Mouse (Mus musculus) lung, postnatal 0 days (tissue): ENCODE results near the gene Dennd1a. TPM values are rescaled to one million over a fixed set of nuclear protein-coding genes. Genes with fewer than 3 reads are reported as not detected.

Experiments
- ATAC-seq: fragments of 200-750 bp; cut with Nextera tagmentation; 2 replicates; pipeline ENCODE4 v1.8.0; 2017; ENCODE audit warnings: moderate library complexity
- DNase-seq: peaks from one replicate; pipeline ENCODE4 v3.0.0-alpha.2; 2016; ENCODE audit warnings: low spot score
- H3K27ac ChIP-seq: fragments of 300-500 bp; sonication (generic); 2 replicates; pipeline ENCODE4 v1.5.1; 2014; ENCODE audit warnings: antibody characterized with exemption, mild to moderate bottlenecking, low read length, mixed read lengths
- H3K27me3 ChIP-seq: fragments of 300-500 bp; sonication (generic); replicated peaks from 2 replicates; pipeline ENCODE4 v1.6.1; 2014; ENCODE audit warnings: low read length, mixed read lengths; ENCODE audit not compliant: insufficient read depth
- H3K36me3 ChIP-seq: fragments of 300-500 bp; sonication (generic); 2 replicates; pipeline ENCODE4 v1.6.1; 2014; ENCODE audit warnings: low read length, mixed read lengths; ENCODE audit not compliant: insufficient read depth
- H3K4me1 ChIP-seq: fragments of 300-500 bp; sonication (generic); 2 replicates; pipeline ENCODE4 v1.6.1; 2014; ENCODE audit warnings: antibody characterized with exemption, low read depth, low read length, mixed read lengths; ENCODE audit not compliant: insufficient read depth
- H3K4me2 ChIP-seq: fragments of 300-500 bp; sonication (generic); replicated peaks from 2 replicates; pipeline ENCODE4 v1.6.1; 2014; ENCODE audit warnings: low read depth, mild to moderate bottlenecking, low read length, moderate library complexity, mixed read lengths
- H3K4me3 ChIP-seq: fragments of 300-500 bp; sonication (generic); 2 replicates; pipeline ENCODE4 v1.5.1; 2014; ENCODE audit warnings: low read depth, low read length
- H3K9ac ChIP-seq: fragments of 300-500 bp; sonication (generic); replicated peaks from 2 replicates; pipeline ENCODE4 v1.6.1; 2014; ENCODE audit warnings: low read depth, mild to moderate bottlenecking
- H3K9me3 ChIP-seq: fragments of 300-500 bp; sonication (generic); 2 replicates; pipeline ENCODE4 v1.6.1; 2016; ENCODE audit warnings: low read length, mixed read lengths
- CTCF ChIP-seq: IDR thresholded peaks from 2 replicates; pipeline ENCODE4 v1.5.1; 2016; ENCODE audit warnings: antibody characterized with exemption, mild to moderate bottlenecking
- EP300 ChIP-seq: IDR thresholded peaks from 2 replicates; pipeline ENCODE4 v1.6.1; 2016; ENCODE audit warnings: antibody characterized with exemption, mild to moderate bottlenecking, control low read depth
- WGBS: fragments of 180-500 bp; shearing (Covaris S2); extraction: QIAGEN DNeasy Blood & Tissue Kit; methylation state at CpG from one replicate; pipeline ENCODE4 v1.1.7; 2014; 5-methylcytosine and 5-hydroxymethylcytosine counted together
- polyA plus RNA-seq: library from polyadenylated mRNA; unstranded; fragments of >200 nt; fragmentation: Nextera tagmentation; extraction: Ambion mirVana; gene quantifications from 2 replicates; pipeline ENCODE4 v1.2.1, GENCODE M21; 2015

Dennd1a gene
- polyA plus RNA-seq, 1 experiment from 2014 or later: 4.4 TPM

DNA sequence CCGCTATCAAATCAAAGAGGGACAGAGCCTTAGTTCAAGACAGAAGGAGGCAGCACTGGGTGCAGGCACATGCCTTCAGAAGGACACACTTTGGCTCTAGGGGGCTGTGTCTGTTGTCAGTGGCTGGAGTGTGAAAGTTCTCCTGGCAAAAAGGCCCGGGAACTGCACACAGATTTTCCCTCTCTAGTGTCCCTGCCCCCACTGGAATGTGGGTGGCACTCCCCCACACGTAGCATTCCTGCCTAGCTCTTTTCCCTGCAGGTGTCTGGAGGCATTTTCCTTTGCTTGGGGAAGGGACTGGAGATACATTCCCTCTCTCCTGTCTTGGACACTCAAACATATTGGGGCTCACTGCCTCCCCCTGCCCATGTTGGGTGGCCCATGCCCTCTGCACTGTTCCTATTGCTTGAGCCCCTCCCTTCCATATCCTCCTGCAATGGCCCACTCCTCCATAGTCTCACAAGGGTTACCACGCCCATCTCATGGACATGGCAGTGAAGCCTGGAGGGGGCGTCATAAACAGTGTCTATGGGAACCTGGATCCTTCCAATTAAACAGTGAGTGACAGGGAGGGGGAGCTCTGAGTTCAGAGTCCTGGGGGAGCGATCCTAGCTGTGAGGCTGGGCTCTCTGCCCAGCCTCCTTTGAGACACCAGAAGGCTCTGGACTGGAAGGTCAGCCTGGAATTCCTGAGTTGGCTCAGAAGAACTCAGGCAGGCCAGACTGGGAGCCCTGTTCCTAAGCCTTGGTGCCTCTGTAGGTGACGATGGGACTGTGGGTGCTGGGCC is 498.8 kb downstream of the Dennd1a start:
- TF ChIP-seq EP300: no peak
- no peak; the same call in 1 of the 2 replicates for TF ChIP-seq CTCF
- H3K27ac ChIP-seq: no peak overlapping the region

GRCm38 (mm10) chr2:37786461-37786860 is 500.7 kb downstream of the Dennd1a start:
- H3K4me3 ChIP-seq: 0 out of 2 replicates have a peak overlapping the region, but pooled peaks have one; percentile 3
- H3K27ac ChIP-seq: no peak overlapping the region
- no peaks in the 10 kb centered on the region for H3K36me3 ChIP-seq
- ATAC-seq: no peak
- 12% methylated on average over 45 of the region's 52 CpGs for WGBS
- H3K4me2 ChIP-seq: peak overlapping the region; percentile 48
- H3K9ac ChIP-seq: no peak overlapping the region
- 0 out of 2 replicates have a peak, but pooled peaks cover 5% of the 10 kb centered on the region for H3K27me3 ChIP-seq
- H3K4me1 ChIP-seq: no peaks in the 10 kb centered on the region
- DNase-seq: no peak
- TF ChIP-seq CTCF (no peak), EP300 (no peak)
- no peaks in the 10 kb centered on the region for H3K9me3 ChIP-seq

More for the DNA sequence above, 498.8 kb downstream of the Dennd1a start:
- no peak overlapping the region for H3K4me2 ChIP-seq
- no peaks in the 10 kb centered on the region for H3K4me1 ChIP-seq
- H3K4me3 ChIP-seq: no peak overlapping the region
- H3K9me3 ChIP-seq: no peaks in the 10 kb centered on the region
- 0 out of 2 replicates have a peak, but pooled peaks cover 6% of the 10 kb centered on the region for H3K27me3 ChIP-seq
- peak; percentile 65 for ATAC-seq
- no peak overlapping the region for H3K9ac ChIP-seq
- peak; percentile 62 for DNase-seq
- WGBS: 44% methylated on average over 7 of the region's 7 CpGs
- no peaks in the 10 kb centered on the region for H3K36me3 ChIP-seq

DNA sequence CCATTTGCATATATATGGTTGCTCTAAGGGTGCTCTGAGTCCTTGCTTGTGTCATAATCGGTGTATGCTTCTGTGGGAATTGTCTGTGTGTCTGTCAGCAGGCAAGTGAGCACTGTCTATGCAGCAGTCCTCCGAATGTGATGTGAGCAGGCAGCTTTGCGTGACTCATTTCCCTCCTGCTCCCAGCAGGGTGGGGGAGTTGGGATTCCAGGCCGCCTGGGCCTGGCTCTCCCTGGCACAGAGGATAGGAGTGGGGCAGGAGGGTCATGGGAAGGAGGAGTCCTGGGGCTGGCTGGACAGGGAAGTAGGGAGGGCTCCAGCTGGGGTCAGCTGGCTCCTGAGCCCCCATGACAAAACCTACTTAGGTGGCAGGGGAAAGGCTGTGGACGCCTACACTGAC is 502.7 kb downstream of the Dennd1a start:
- H3K9me3 ChIP-seq: no peaks in the 10 kb centered on the region
- TF ChIP-seq CTCF: no peak
- TF ChIP-seq EP300: no peak
- H3K9ac ChIP-seq: no peak overlapping the region
- 0 out of 2 replicates have a peak, but pooled peaks cover 5% of the 10 kb centered on the region for H3K27me3 ChIP-seq
- H3K4me3 ChIP-seq: no peak overlapping the region
- H3K36me3 ChIP-seq: no peaks in the 10 kb centered on the region
- no peak overlapping the region for H3K27ac ChIP-seq
- ATAC-seq (no peak), DNase-seq (no peak)
- H3K4me1 ChIP-seq: no peaks in the 10 kb centered on the region
- WGBS: 56% methylated on average over 5 of the region's 5 CpGs
- H3K4me2 ChIP-seq: no peak overlapping the region

DNA sequence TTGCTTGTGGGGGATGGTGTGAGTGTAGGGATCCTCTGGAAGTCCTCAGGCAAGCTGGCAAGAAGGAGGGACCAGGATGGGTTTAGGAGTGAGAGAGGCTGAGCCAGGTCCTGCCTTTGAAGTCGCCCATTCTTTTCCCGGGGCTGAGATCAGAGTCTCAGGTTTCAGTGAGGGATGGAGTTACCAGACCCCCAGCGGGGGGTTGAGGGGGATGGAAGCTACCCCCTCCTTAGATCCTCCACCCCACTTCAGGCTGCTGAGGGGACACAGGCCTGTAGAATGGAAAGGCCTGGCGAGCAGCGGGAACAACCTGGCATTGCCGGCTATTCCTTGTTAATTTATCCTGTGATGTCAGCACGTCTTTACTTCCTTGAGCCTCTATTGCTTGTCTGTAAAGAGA is 505.2 kb downstream of the Dennd1a start:
- H3K4me2 ChIP-seq: no peak overlapping the region
- 0 out of 2 replicates have a peak, but pooled peaks cover 7% of the 10 kb centered on the region for H3K27me3 ChIP-seq
- no peaks in the 10 kb centered on the region for H3K9me3 ChIP-seq
- no peak for DNase-seq
- WGBS: 26% methylated on average over 7 of the region's 7 CpGs
- no peak overlapping the region for H3K27ac ChIP-seq
- no peaks in the 10 kb centered on the region for H3K36me3 ChIP-seq
- no peak overlapping the region for H3K9ac ChIP-seq
- no peak overlapping the region for H3K4me3 ChIP-seq
- no peaks in the 10 kb centered on the region for H3K4me1 ChIP-seq
- no peak for ATAC-seq
- TF ChIP-seq CTCF (no peak), EP300 (no peak)

DNA sequence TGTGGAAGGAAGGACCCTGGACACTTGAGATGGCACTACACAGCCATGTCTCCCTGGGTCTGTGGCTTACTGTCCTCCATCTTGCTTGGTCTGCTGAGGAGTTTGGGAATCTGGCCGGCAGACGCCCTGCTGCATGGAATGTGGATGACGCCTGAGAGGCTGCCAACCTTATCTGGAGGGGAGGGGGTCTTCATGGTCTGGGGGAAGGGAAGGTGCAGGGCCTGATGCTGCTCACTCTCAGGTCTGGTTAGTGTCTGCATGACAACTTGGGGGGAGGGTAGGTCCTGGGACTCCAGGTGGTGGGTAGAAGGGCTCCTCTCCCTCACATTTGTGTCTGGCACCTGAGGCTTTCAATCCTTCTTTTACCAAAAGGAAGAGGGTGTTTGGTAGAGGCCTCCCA is 505.8 kb downstream of the Dennd1a start:
- no peaks in the 10 kb centered on the region for H3K9me3 ChIP-seq
- 0 out of 2 replicates have a peak, but pooled peaks cover 3% of the 10 kb centered on the region for H3K27me3 ChIP-seq
- H3K36me3 ChIP-seq: no peaks in the 10 kb centered on the region
- no peak overlapping the region for H3K4me3 ChIP-seq
- no peak overlapping the region for H3K9ac ChIP-seq
- ATAC-seq (no peak), DNase-seq (no peak)
- H3K4me2 ChIP-seq: no peak overlapping the region
- H3K4me1 ChIP-seq: no peaks in the 10 kb centered on the region; the same call in 1 of the 2 replicates
- TF ChIP-seq CTCF (no peak), EP300 (no peak)
- H3K27ac ChIP-seq: no peak overlapping the region
- 31% methylated on average over 3 of the region's 3 CpGs for WGBS

DNA sequence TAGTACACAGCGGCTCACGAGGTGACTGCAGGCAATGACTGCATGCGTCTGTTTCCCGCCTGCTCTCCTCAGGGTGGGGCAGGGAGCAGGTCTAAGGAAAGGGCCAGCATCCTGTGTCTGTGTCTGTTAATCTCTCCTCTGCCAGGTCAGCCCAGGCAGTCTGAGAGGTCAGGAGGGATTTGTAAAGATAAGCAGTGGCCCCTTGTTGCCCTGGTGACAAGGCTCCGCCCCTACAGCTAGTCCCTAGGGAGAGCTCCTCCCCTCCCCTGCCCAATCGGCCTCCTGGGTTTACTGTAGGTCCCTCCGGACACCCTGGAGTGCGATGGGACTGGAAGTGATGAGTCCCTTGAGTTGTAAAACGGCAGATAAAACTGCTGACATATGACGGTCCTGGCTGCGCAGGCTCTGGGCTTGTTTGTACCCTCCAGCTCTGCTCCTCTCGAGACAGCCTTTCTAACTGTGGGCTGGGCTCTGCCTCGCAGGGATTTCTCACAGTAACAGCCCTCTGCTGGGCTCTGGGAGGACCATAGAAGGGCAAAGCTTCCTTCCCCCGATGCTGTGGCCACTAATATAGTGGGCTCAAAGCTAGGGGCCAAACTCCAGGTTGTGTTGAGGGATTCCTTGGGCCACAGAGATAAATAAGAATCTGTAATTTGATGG is 506.8 kb downstream of the Dennd1a start:
- 0 out of 2 replicates have a peak, but pooled peaks cover 3% of the 10 kb centered on the region for H3K27me3 ChIP-seq
- peak overlapping the region; percentile 43 for H3K4me2 ChIP-seq
- H3K27ac ChIP-seq: no peak overlapping the region
- DNase-seq (peak; percentile 54), ATAC-seq (peak; percentile 80)
- H3K9ac ChIP-seq: no peak overlapping the region
- H3K4me3 ChIP-seq: no peak overlapping the region
- no peak for TF ChIP-seq EP300
- TF ChIP-seq CTCF: no peak
- H3K36me3 ChIP-seq: no peaks in the 10 kb centered on the region
- no peaks in the 10 kb centered on the region; the same call in 1 of the 2 replicates for H3K4me1 ChIP-seq
- no peaks in the 10 kb centered on the region for H3K9me3 ChIP-seq
- WGBS: 2% methylated on average over 14 of the region's 14 CpGs
